In the genomic region with DNA sequence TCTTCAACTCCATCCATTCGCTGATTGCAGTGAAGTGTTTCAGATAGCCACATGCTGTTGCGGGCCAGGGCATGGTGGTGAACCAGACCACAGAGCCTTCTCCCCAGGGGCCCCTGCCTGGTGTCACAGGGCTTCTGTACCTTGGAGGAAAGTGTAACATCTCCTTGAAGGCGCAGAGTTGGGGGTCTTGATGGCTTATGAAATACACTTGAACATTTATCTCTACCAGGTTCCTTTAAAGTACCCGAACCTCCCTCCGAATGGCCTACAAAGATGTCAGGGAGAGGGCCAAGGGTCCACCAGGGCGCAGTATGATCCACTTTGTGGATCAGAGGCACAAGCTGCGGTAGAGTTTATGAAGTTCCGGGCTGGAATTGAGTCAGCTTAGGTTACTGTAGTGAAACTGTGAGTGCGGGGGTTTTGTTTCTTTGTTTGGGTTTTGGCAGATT, we compare ENCODE assay signal across 8 mouse cellular contexts. TPM values are rescaled to one million over a fixed set of nuclear protein-coding genes. Genes with fewer than 3 reads are reported as not detected.
DNase-seq lines count a peak whose midpoint lies in the region; ATAC-seq and TF ChIP-seq lines count a peak whose summit lies in the region.

No protein-coding gene starts in this region.

- H3K4me2 ChIP-seq in lung, embryonic 16.5 days (ENCODE audit: low read depth, low read length), result peak overlapping the region; percentile 70
- peak overlapping the region; percentile 68 for H3K4me2 ChIP-seq in forebrain, embryonic 15.5 days (replicated peaks)
- peak overlapping the region; percentile 67 for H3K4me2 ChIP-seq in limb, embryonic 14.5 days (replicated peaks; ENCODE audit: low read depth, low read length, severe bottlenecking)
- peak overlapping the region; percentile 80 for H3K4me2 ChIP-seq in stomach, embryonic 16.5 days (ENCODE audit: low read depth, low read length)

- H3K4me1 ChIP-seq in lung, embryonic 16.5 days (replicated peaks; ENCODE audit: control insufficient read depth, insufficient read depth, low read length), result 0 out of 2 replicates have a peak, but pooled peaks cover 4% of the 10 kb centered on the region
- peaks cover 4% of the 10 kb centered on the region for H3K4me1 ChIP-seq in cerebellum, adult 2 months (ENCODE audit: control insufficient read depth, insufficient read depth, low read length)
- peaks cover 10% of the 10 kb centered on the region for H3K4me1 ChIP-seq in forebrain, embryonic 15.5 days
- H3K4me1 ChIP-seq in limb, embryonic 14.5 days (ENCODE audit: control insufficient read depth, insufficient read depth, low read length), result peaks cover 13% of the 10 kb centered on the region
- H3K4me1 ChIP-seq in stomach, embryonic 16.5 days (ENCODE audit: control insufficient read depth, insufficient read depth, low read length), result 0 out of 2 replicates have a peak, but pooled peaks cover 4% of the 10 kb centered on the region

- H3K27me3 ChIP-seq in lung, embryonic 16.5 days (ENCODE audit: control insufficient read depth, insufficient read depth, low read depth, low read length), result no peaks in the 10 kb centered on the region
- H3K27me3 ChIP-seq in cerebellum, adult 2 months (ENCODE audit: control insufficient read depth, insufficient read depth, low read length), result no peaks in the 10 kb centered on the region
- no peaks in the 10 kb centered on the region for H3K27me3 ChIP-seq in forebrain, embryonic 15.5 days
- no peaks in the 10 kb centered on the region for H3K27me3 ChIP-seq in limb, embryonic 14.5 days (ENCODE audit: control insufficient read depth, insufficient read depth, low read length)
- H3K27me3 ChIP-seq in stomach, embryonic 16.5 days (ENCODE audit: control insufficient read depth, insufficient read depth, low read length), result no peaks in the 10 kb centered on the region

- ATAC-seq in lung, embryonic 16.5 days (ENCODE audit: low read depth), result peak; percentile 41
- peak; percentile 59 for ATAC-seq in forebrain, embryonic 15.5 days (replicated peaks)
- ATAC-seq in limb, embryonic 14.5 days (ENCODE audit: low FRiP score, low read depth), result peak; percentile 20; the same call in 1 of the 2 replicates
- ATAC-seq in stomach, embryonic 16.5 days (ENCODE audit: insufficient read depth, low FRiP score), result 0 out of 2 replicates have a peak, but pooled peaks have one; percentile 31

- H3K9ac ChIP-seq in lung, embryonic 16.5 days (ENCODE audit: low read length), result peak overlapping the region; percentile 73
- peak overlapping the region; percentile 71 for H3K9ac ChIP-seq in forebrain, embryonic 15.5 days (replicated peaks)
- peak overlapping the region; percentile 55 for H3K9ac ChIP-seq in limb, embryonic 14.5 days (ENCODE audit: low read depth, low read length, severe bottlenecking)
- H3K9ac ChIP-seq in stomach, embryonic 16.5 days (ENCODE audit: low read length), result peak overlapping the region; percentile 79

- peak overlapping the region; percentile 72 for H3K4me3 ChIP-seq in lung, embryonic 16.5 days (ENCODE audit: low read length)
- peak overlapping the region; percentile 43 for H3K4me3 ChIP-seq in cerebellum, adult 2 months (replicated peaks; ENCODE audit: insufficient read depth, low read depth, low read length)
- peak overlapping the region; percentile 88 for H3K4me3 ChIP-seq in forebrain, embryonic 15.5 days
- peak overlapping the region; percentile 62 for H3K4me3 ChIP-seq in limb, embryonic 14.5 days (replicated peaks; ENCODE audit: low read length)
- H3K4me3 ChIP-seq in stomach, embryonic 16.5 days (replicated peaks; ENCODE audit: low read length), result peak overlapping the region; percentile 63

- H3K27ac ChIP-seq in lung, embryonic 16.5 days (ENCODE audit: low read length), result peak overlapping the region; percentile 21; the same call in 1 of the 2 replicates
- H3K27ac ChIP-seq in cerebellum, adult 2 months (ENCODE audit: insufficient read depth, low read length), result no peak overlapping the region
- no peak overlapping the region for H3K27ac ChIP-seq in forebrain, embryonic 15.5 days (replicated peaks)
- peak overlapping the region; percentile 14 for H3K27ac ChIP-seq in limb, embryonic 14.5 days (replicated peaks; ENCODE audit: low read depth, low read length)
- peak overlapping the region; percentile 20; the same call in 1 of the 2 replicates for H3K27ac ChIP-seq in stomach, embryonic 16.5 days (ENCODE audit: low read length)

- TF ChIP-seq CTCF in cerebellum, adult 2 months (IDR thresholded peaks at IDR 0.05; ENCODE audit: borderline replicate concordance, insufficient read depth, low read depth, low read length), result no peak

- DNase-seq in lung, postnatal 10 days, result no peak
- DNase-seq in cerebellum, adult 2 months, result peak; percentile 23 to 34
- no peak for DNase-seq in limb, embryonic 14.5 days (ENCODE audit: low spot score)
- no peak for DNase-seq in spleen, postnatal 36 days (ENCODE audit: low spot score in 2 of 2)
- DNase-seq in urinary bladder, postnatal 25 days (ENCODE audit: low spot score), result no peak

- WGBS in lung, embryonic 16.5 days, result 19% methylated on average over 9 of the region's 9 CpGs
- 25% methylated on average over 9 of the region's 9 CpGs for WGBS in cerebellum, adult 2 months
- 26% methylated on average over 9 of the region's 9 CpGs for WGBS in forebrain, embryonic 15.5 days
- 22% methylated on average over 9 of the region's 9 CpGs for WGBS in limb, embryonic 14.5 days
- WGBS in stomach, embryonic 16.5 days, result 20% methylated on average over 9 of the region's 9 CpGs

- H3K36me3 ChIP-seq in lung, embryonic 16.5 days (ENCODE audit: control insufficient read depth, insufficient read depth, low read length), result no peaks in the 10 kb centered on the region
- no peaks in the 10 kb centered on the region for H3K36me3 ChIP-seq in forebrain, embryonic 15.5 days
- no peaks in the 10 kb centered on the region for H3K36me3 ChIP-seq in limb, embryonic 14.5 days (ENCODE audit: control insufficient read depth, insufficient read depth, low read length)
- H3K36me3 ChIP-seq in stomach, embryonic 16.5 days (ENCODE audit: control insufficient read depth, insufficient read depth, low read length), result no peaks in the 10 kb centered on the region

- no peaks in the 10 kb centered on the region for H3K9me3 ChIP-seq in lung, embryonic 16.5 days (ENCODE audit: control insufficient read depth, low read length)
- no peaks in the 10 kb centered on the region for H3K9me3 ChIP-seq in forebrain, embryonic 15.5 days
- H3K9me3 ChIP-seq in limb, embryonic 14.5 days (ENCODE audit: control insufficient read depth, low read length), result no peaks in the 10 kb centered on the region
- no peaks in the 10 kb centered on the region for H3K9me3 ChIP-seq in stomach, embryonic 16.5 days (replicated peaks; ENCODE audit: control insufficient read depth, low read length)

- no peak for TF ChIP-seq POLR2A in cerebellum, adult 2 months (IDR thresholded peaks at IDR 0.05; ENCODE audit: borderline replicate concordance, insufficient read depth, low read length)
- no peak for TF ChIP-seq POLR2A in limb, embryonic 14.5 days (IDR thresholded peaks at IDR 0.05; ENCODE audit: borderline replicate concordance, extremely low read depth, insufficient read depth, insufficient read length)

RNA-seq across cellular contexts. Expression of a gene that starts 0.6 kb away (rescaled TPM):
- 43.7 and 46.9 TPM in 2 replicates for polyA plus RNA-seq in lung, embryonic 16.5 days (2015; fragmentation: Nextera tagmentation; extraction: Ambion mirVana)
- 15.3 and 17.6 TPM in 2 replicates for polyA plus RNA-seq in cerebellum, adult 2 months (2012; rRNA removed)
- polyA plus RNA-seq in forebrain, embryonic 15.5 days (2015; fragmentation: Nextera tagmentation; extraction: Ambion mirVana), result 33.4 and 36.1 TPM in 2 replicates
- polyA plus RNA-seq in limb, embryonic 14.5 days (2012; rRNA removed), result 17.2 and 21.0 TPM in 2 replicates
- 29.9 and 33.0 TPM in 2 replicates for polyA plus RNA-seq in limb, embryonic 14.5 days (2014; fragmentation: Nextera tagmentation; extraction: Ambion mirVana)
- polyA plus RNA-seq in stomach, embryonic 16.5 days (2015; fragmentation: Nextera tagmentation; extraction: Ambion mirVana), result 27.8 and 32.9 TPM in 2 replicates

RNA-seq across cellular contexts. Expression of a gene that starts 49.2 kb away (rescaled TPM):
- polyA plus RNA-seq in lung, embryonic 16.5 days (2015; fragmentation: Nextera tagmentation; extraction: Ambion mirVana), result not detected in 2 replicates
- polyA plus RNA-seq in cerebellum, adult 2 months (2012; rRNA removed), result not detected in 2 replicates
- 0.20 and 0.22 TPM in 2 replicates for polyA plus RNA-seq in forebrain, embryonic 15.5 days (2015; fragmentation: Nextera tagmentation; extraction: Ambion mirVana)
- 0.16 and 0.27 TPM in 2 replicates for polyA plus RNA-seq in limb, embryonic 14.5 days (2012; rRNA removed)
- 0.18 TPM in 1 of 2 replicates, not detected in the other for polyA plus RNA-seq in limb, embryonic 14.5 days (2014; fragmentation: Nextera tagmentation; extraction: Ambion mirVana)
- polyA plus RNA-seq in stomach, embryonic 16.5 days (2015; fragmentation: Nextera tagmentation; extraction: Ambion mirVana), result 0.09 and 0.10 TPM in 2 replicates

RNA-seq across cellular contexts. Expression of a gene that starts 55.9 kb away (rescaled TPM):
- 0.21 and 0.45 TPM in 2 replicates for polyA plus RNA-seq in lung, embryonic 16.5 days (2015; fragmentation: Nextera tagmentation; extraction: Ambion mirVana)
- polyA plus RNA-seq in cerebellum, adult 2 months (2012; rRNA removed), result 0.10 and 0.17 TPM in 2 replicates
- polyA plus RNA-seq in forebrain, embryonic 15.5 days (2015; fragmentation: Nextera tagmentation; extraction: Ambion mirVana), result 2.0 and 3.1 TPM in 2 replicates
- 1.7 and 2.6 TPM in 2 replicates for polyA plus RNA-seq in limb, embryonic 14.5 days (2012; rRNA removed)
- 1.3 and 2.3 TPM in 2 replicates for polyA plus RNA-seq in limb, embryonic 14.5 days (2014; fragmentation: Nextera tagmentation; extraction: Ambion mirVana)
- polyA plus RNA-seq in stomach, embryonic 16.5 days (2015; fragmentation: Nextera tagmentation; extraction: Ambion mirVana), result 1.3 and 1.4 TPM in 2 replicates

Comparison
In these comparisons a context has a peak if more than half of its experiments do, and no peak if none do; other contexts are left out.
1. H3K27ac ChIP-seq: peak in lung, embryonic 16.5 days (single experiment), limb, embryonic 14.5 days (single experiment) and stomach, embryonic 16.5 days (single experiment); none in cerebellum, adult 2 months (single experiment) and forebrain, embryonic 15.5 days (single experiment).
2. DNase-seq: peak in cerebellum, adult 2 months (2 of 2); none in lung, postnatal 10 days (single experiment), limb, embryonic 14.5 days (single experiment), spleen, postnatal 36 days (0 of 2) and urinary bladder, postnatal 25 days (single experiment).
3. Peak in every context shown above with its lines, with median percentiles within 50 percentile points of each other: ATAC-seq, H3K4me2 ChIP-seq, H3K4me3 ChIP-seq and H3K9ac ChIP-seq.